Mouse (Mus musculus) kidney, adult 2 months (tissue): Measurements from ENCODE around the gene Nprl2.

Experiments
- CTCF ChIP-seq: fragments of 200-500 bp; conservative IDR thresholded peaks from 2 replicates; pipeline ENCODE4 v1.5.1; 2011; ENCODE audit warnings: low read depth, mild to moderate bottlenecking, control low read depth, low read length, moderate library complexity, mixed read lengths; ENCODE audit not compliant: insufficient read depth, insufficient read length
- POLR2A ChIP-seq: fragments of 200-500 bp; IDR thresholded peaks from one replicate; pipeline ENCODE4 v1.6.1; 2011; ENCODE audit warnings: low read depth, low read length, control low read depth

DNA sequence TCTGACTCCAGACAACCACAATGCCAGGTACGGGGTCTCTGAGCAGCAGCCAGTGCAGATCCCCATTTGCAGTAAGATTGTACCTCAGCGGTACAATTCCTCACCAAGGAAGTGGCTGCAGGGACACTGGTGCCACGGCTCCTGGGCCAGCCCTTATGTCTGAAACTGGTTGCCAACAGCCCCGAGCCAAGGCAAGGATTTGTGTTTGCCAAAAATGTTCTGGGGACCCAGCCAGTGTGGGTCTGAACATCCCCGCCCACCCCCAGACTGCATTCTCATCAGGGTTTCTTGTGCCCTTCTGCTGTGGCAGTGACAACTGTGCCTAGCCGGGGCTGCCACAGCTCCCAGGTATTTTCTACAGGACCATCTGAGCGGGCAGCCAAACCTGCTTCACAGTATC is 3.8 kb upstream of the Nprl2 start:
- no peak for TF ChIP-seq CTCF
- no peak for TF ChIP-seq POLR2A
